Mouse (Mus musculus) small intestine, adult 2 months (tissue): ENCODE results near the gene Nfix. TPM values are rescaled to one million over a fixed set of nuclear protein-coding genes. Genes with fewer than 3 reads are reported as not detected.

ENCODE experiments used
- H3K27ac ChIP-seq: fragments of 200-500 bp; 2 replicates; pipeline ENCODE4 v1.5.1; 2012; ENCODE audit warnings: low read depth, low read length, control low read depth, inconsistent platforms; ENCODE audit not compliant: insufficient read depth
- H3K27me3 ChIP-seq: fragments of 200-500 bp; 2 replicates; pipeline ENCODE4 v1.6.1; 2012; ENCODE audit warnings: mild to moderate bottlenecking, moderate library complexity, low read length, inconsistent platforms; ENCODE audit not compliant: control insufficient read depth, insufficient read depth
- H3K36me3 ChIP-seq: fragments of 200-500 bp; 2 replicates; pipeline ENCODE4 v1.6.1; 2012; ENCODE audit warnings: mild to moderate bottlenecking, low read length, control low read depth, inconsistent platforms; ENCODE audit not compliant: control insufficient read depth, insufficient read depth
- H3K4me1 ChIP-seq: fragments of 200-500 bp; 2 replicates; pipeline ENCODE4 v1.6.1; 2012; ENCODE audit warnings: low read length, inconsistent platforms, mixed read lengths; ENCODE audit not compliant: control insufficient read depth, insufficient read depth, insufficient read length
- H3K4me3 ChIP-seq: fragments of 200-500 bp; 2 replicates; pipeline ENCODE4 v1.5.1; 2012; ENCODE audit warnings: low read depth, mild to moderate bottlenecking, control low read depth, inconsistent platforms, low read length, moderate library complexity
- CTCF ChIP-seq: fragments of 200-500 bp; IDR thresholded peaks from 2 replicates; pipeline ENCODE4 v1.5.1; 2012; ENCODE audit warnings: low read depth, mild to moderate bottlenecking, control low read depth, inconsistent platforms, low read length, moderate library complexity, mixed read lengths; ENCODE audit not compliant: insufficient replicate concordance, insufficient read length; ENCODE audit errors: extremely low read depth
- POLR2A ChIP-seq: fragments of 200-500 bp; IDR thresholded peaks from 2 replicates; pipeline ENCODE4 v1.6.1; 2012; ENCODE audit warnings: low read depth, mild to moderate bottlenecking, control low read depth, inconsistent platforms, low read length, moderate library complexity
- WGBS: fragments of 180-500 bp; shearing (Covaris S2); methylation state at CpG from one replicate; pipeline ENCODE4 v1.1.7; 2018; 5-methylcytosine and 5-hydroxymethylcytosine counted together
- polyA plus RNA-seq: library from polyadenylated mRNA; depleted of rRNA; stranded (reverse); fragments of >200 nt; gene quantifications from 2 replicates; pipeline ENCODE4 v1.2.3, GENCODE M21; 2012

Gene Nfix
- polyA plus RNA-seq, 1 experiment = 26.1 TPM

DNA sequence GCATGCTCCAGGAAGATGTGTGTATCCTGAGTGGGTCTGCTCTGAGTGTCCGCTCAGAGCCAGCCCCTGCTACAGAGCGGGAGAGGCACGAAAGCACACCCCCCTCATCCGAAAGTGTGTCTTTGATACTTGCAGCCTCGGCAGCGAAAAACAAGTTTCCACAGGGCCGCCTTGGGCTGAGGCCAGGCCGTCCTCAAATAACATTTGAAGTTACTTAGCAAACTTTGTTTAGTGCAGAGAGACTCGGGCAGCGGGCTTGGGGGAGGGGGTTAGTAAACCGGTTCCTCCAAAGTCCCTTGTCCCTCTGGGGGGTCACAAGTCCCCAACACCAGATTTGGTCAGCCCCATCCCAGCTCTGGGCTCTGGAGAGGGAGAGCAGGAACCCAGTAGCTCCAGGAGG is 11.2 kb downstream of the Nfix start:
- WGBS = 65% methylated on average over 11 of the region's 11 CpGs
- H3K4me3 ChIP-seq = no peak overlapping the region
- peaks cover 22% of the 10 kb centered on the region for H3K27me3 ChIP-seq
- H3K36me3 ChIP-seq = no peaks in the 10 kb centered on the region
- peak overlapping the region; percentile 44 for H3K27ac ChIP-seq
- TF ChIP-seq CTCF = no peak
- peaks cover 30% of the 10 kb centered on the region for H3K4me1 ChIP-seq

DNA sequence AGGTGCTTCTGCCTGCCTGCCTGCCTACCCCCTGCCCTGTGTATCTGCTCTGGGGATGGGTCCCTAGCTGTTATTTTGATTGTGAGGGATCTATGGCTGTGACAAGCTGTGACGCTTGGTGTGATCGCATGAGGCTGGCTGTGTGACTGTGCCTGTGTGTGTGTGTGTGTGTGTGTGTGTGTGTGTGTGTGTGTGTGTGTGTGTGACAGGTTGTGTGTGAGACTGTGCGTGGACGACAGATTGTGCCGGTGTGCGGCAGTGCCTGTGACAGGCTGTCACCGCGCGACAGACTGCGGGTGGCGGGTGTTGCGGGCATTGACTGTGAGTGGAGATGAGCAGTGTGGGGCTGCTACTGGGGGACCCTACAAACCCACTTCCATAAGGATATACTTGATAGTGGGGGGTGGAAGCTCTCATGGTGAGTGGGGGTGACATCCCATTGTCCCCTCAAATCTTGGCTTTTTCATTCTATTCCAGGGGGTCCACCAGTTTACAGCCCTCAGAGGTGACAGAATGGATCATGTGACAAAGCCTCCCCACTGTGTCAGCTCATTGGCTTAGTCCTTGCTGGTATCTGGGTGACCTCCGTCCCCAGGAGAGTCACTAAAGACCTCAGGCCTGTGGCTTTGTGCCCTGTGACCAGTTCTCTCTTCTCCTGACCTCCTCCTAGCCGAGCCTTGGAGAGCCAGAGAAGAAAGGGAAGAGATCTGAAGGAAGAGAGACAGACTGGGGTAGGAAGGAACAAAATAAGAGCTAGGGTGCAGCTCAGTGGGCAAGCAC is 12.4 kb downstream of the Nfix start:
- Histone ChIP-seq H3K36me3 (no peaks in the 10 kb centered on the region), H3K4me1 (peaks cover 30% of the 10 kb centered on the region), H3K4me3 (no peak overlapping the region), H3K27me3 (peaks cover 22% of the 10 kb centered on the region), H3K27ac (no peak overlapping the region)
- 78% methylated on average over 14 of the region's 14 CpGs for WGBS
- TF ChIP-seq POLR2A (no peak), CTCF (no peak)

DNA sequence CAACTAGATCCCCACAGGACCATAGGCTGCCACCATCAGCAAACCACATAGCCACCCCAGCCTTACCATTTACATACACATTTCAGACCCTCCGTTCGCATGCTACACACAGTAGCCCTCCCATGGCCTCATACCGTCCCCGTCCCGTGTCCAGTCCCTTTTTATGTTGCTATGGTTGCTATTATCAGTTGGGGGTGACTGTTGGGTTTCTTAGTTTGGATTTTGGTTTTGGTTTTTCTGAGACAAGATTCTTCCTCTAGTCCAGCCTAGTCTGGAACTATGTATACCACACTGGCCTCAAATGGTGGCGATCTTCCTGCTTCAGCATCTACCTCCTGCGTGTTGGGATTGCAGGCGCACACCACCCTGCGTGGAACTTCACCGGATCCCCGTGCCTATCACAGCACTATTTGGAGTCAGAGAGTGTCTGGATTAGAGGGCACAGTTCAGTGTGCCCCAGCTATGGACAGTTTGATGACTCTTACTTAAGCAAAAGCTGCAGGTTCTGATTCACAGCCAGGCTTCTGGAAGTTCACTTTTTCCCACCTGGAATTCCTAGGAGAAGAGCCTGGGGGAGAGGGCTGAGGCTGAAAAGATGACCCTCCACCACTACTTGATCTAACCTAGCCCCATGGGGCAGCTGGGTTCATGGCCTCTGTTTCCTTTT is 13.2 kb downstream of the Nfix start:
- Histone ChIP-seq H3K27ac (no peak overlapping the region), H3K36me3 (no peaks in the 10 kb centered on the region), H3K4me3 (no peak overlapping the region), H3K4me1 (peaks cover 30% of the 10 kb centered on the region), H3K27me3 (peaks cover 22% of the 10 kb centered on the region)
- 73% methylated on average over 11 of the region's 11 CpGs for WGBS
- TF ChIP-seq POLR2A (no peak), CTCF (no peak)

DNA sequence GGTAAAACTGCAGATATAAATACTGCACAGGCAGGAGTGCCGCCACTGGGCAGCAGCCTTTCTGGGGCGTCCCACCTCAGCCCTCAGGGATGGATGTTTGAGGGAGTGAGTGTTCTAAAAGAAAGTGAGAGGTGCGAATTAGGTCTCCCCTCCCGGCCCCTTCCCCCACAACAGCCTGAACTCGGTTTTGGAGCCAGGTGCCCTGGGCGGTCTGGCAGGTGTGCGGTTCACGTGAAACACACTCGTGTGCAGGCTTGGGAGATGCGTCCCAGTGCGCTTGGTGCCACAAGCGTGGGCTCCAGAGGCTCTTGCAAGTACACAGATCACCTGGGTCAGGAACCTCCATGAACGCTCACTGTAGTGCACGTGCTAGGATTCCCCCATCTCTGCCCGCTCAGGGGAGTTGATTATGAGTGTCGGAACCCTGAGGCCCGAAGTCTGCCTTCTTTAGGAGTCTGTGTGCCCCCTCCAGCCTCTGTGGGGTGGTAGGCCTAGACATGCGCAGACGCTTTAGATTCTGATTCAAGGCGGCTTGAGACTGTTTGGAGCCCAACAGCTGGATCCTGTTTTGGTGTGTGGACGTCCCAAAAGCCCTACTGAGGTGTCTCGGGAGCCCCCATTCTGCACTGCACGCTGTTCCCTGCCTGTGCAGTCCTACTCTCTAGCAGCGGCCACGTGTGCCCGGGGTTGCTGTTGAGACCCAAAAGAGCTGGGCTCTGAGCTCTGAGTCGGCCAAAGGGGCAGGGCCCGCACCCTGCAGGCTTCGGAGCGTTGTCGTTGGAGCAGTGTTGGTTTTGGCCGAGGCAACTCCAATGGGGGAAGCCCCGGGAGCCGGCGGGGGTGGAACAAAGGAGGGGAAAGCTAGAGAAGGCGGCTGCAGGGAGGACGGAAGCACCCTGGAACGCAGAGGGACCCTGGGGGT is 14.1 kb downstream of the Nfix start:
- peaks cover 22% of the 10 kb centered on the region for H3K27me3 ChIP-seq

DNA sequence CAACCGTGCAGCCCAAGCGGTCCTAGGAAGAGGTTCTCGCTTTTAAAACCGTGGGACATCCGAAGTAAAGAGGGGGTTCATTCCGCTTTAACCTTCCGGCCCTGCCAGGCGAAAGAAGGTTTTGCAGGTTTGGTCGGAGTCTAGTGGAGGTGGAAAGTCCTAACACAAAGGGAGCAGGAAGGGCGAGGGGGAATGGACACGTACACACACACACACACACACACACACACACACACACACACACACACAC is 14.7 kb downstream of the Nfix start:
- Histone ChIP-seq H3K4me1 (peaks cover 28% of the 10 kb centered on the region), H3K4me3 (no peak overlapping the region), H3K27ac (no peak overlapping the region), H3K36me3 (no peaks in the 10 kb centered on the region), H3K27me3 (peaks cover 22% of the 10 kb centered on the region)
- TF ChIP-seq POLR2A (no peak), CTCF (no peak)
- WGBS = 41% methylated on average over 11 of the region's 11 CpGs

More for the DNA sequence above, 14.1 kb downstream of the Nfix start:
- TF ChIP-seq CTCF (peak; percentile 2; the same call in 1 of the 2 replicates), POLR2A (no peak)
- H3K4me1 ChIP-seq = peaks cover 30% of the 10 kb centered on the region
- no peak overlapping the region for H3K4me3 ChIP-seq
- 39% methylated on average over 38 of the region's 38 CpGs for WGBS
- no peaks in the 10 kb centered on the region for H3K36me3 ChIP-seq
- H3K27ac ChIP-seq = no peak overlapping the region

DNA sequence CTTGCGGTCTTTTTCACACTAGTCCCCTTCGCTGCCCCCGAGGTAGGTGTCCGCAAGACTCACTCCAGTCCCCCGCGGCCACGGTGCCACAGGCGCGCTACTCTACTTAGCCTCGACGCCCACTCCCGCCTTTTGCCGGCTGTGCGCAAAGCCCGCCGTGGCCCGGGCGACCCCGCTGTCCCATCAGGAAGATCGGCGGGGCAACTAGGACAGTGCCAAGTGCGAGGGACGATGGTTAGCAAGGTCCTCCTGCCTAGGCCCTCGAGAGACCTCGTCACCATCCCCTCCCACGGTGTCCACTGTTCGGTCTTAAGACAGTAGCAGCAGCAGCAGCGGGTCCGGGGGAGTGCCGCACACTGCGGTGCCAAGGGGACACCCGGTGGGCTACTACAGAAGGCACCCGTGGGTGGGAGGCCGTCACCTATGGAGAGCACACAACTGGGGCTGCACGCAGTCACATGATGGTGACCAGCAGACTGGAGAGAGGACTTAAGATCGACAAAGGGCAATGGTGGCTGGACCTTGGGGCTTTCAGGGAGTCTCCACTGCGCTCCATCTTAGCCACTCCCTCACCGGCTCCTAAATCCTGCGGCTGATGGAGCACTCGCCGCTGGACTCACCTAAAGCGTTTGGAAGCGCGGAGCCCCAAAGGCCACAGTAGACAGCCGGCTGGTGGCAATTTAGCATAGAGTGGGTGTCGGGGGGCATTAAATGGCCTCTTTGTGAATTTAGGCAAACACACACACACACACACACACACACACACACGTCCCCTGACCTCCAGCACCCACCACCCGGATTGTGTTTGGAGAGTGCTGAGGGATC is 15.3 kb downstream of the Nfix start:
- 17% methylated on average over 48 of the region's 48 CpGs for WGBS
- H3K4me1 ChIP-seq = peaks cover 28% of the 10 kb centered on the region
- peaks cover 22% of the 10 kb centered on the region for H3K27me3 ChIP-seq

More for the DNA sequence above, 15.3 kb downstream of the Nfix start:
- peak overlapping the region; percentile 40 for H3K4me3 ChIP-seq
- no peak overlapping the region for H3K27ac ChIP-seq
- no peak for TF ChIP-seq CTCF
- no peak for TF ChIP-seq POLR2A
- H3K36me3 ChIP-seq = no peaks in the 10 kb centered on the region
